Mouse (Mus musculus): ENCODE data around the gene Rimbp3. TPM values are rescaled to one million over a fixed set of nuclear protein-coding genes. Genes with fewer than 3 reads are reported as not detected.

The Rimbp3 gene
- total and polyA plus RNA-seq, 3 experiments = 0.35 to 0.62 TPM; not detected in 1

DNA sequence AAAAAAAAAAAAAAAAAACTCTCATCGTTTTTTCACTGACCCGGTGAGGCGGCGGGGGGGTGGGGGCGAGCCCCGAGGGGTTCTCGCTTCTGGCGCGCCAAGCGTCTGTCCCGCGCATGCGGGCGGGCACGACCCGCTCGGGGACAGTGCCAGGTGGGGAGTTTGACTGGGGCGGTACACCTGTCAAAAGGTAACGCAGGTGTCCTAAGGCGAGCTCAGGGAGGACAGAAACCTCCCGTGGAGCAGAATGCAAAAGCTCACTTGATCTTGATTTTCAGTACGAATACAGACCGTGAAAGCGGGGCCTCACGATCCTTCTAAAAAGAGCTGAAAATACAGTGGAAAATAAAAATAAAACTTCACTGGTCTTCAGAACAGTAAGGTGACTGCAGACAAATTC lies 13.8 kb downstream of the Rimbp3 start:
- H3K9ac ChIP-seq (ENCODE audit: control insufficient read depth, low read depth, low read length, poor library complexity, severe bottlenecking) = no peak overlapping the region
- DNase-seq (ENCODE audit: low read depth, low spot score) = peak; percentile 80
- no peak overlapping the region for H3K4me3 ChIP-seq (ENCODE audit: control insufficient read depth in 1 of 2, insufficient read depth in 1 of 2, low read depth in 2 of 2, low read length in 2 of 2)
- no peaks in the 10 kb centered on the region for H3K9me3 ChIP-seq (replicated peaks; ENCODE audit: insufficient read depth, low read length)
- H3K4me1 ChIP-seq (ENCODE audit: control insufficient read depth in 1 of 2, insufficient read depth in 2 of 2, low read length in 2 of 2) = peaks cover 4 to 13% of the 10 kb centered on the region in 2 experiments; a peak in 3 of 4 replicates
- peaks cover 0 to 8% of the 10 kb centered on the region in 2 experiments; a peak in 2 of 4 replicates for H3K36me3 ChIP-seq (ENCODE audit: control insufficient read depth in 1 of 2, insufficient read depth in 2 of 2, low read length in 2 of 2)
- no peaks in the 10 kb centered on the region for H3K27me3 ChIP-seq (ENCODE audit: control insufficient read depth in 1 of 2, insufficient read depth in 2 of 2, low read length in 2 of 2)
- H3K27ac ChIP-seq (ENCODE audit: control insufficient read depth, low read depth, low read length) = no peak overlapping the region
- TF ChIP-seq ZC3H11A (IDR thresholded peaks at IDR 0.05; ENCODE audit: low read depth, low read length) (no peak), MEF2A (IDR thresholded peaks at IDR 0.05; ENCODE audit: extremely low read depth, insufficient replicate concordance, low read depth, low read length, poor library complexity, severe bottlenecking) (no peak), MXI1 (IDR thresholded peaks at IDR 0.05; ENCODE audit: low read depth, low read length) (no peak), CHD2 (IDR thresholded peaks at IDR 0.05; ENCODE audit: low read length) (no peak), GATA1 (IDR thresholded peaks at IDR 0.05; ENCODE audit: low read depth, low read length) (no peak), MYB (IDR thresholded peaks at IDR 0.05; ENCODE audit: low read depth, low read length) (no peak), SMC3 (IDR thresholded peaks at IDR 0.05; ENCODE audit: low read depth, low read length) (no peak), E2F4 (IDR thresholded peaks at IDR 0.05; ENCODE audit: borderline replicate concordance, low read depth, low read length) (no peak), MAX (IDR thresholded peaks at IDR 0.05; ENCODE audit: low read length) (no peak), HCFC1 (IDR thresholded peaks at IDR 0.05; ENCODE audit: low read depth, low read length) (no peak), RAD21 (IDR thresholded peaks at IDR 0.05; ENCODE audit: low read depth, low read length) (no peak), ETS1 (IDR thresholded peaks at IDR 0.05; ENCODE audit: low read depth, low read length) (no peak), ZKSCAN1 (IDR thresholded peaks at IDR 0.05; ENCODE audit: low read depth, low read length) (no peak), POLR2AphosphoS2 (IDR thresholded peaks at IDR 0.05; ENCODE audit: low read length) (no peak), USF2 (IDR thresholded peaks at IDR 0.05; ENCODE audit: borderline replicate concordance in 1 of 2, insufficient read depth in 1 of 2, low read depth in 1 of 2, low read length in 2 of 2) (no peak), MAZ (IDR thresholded peaks at IDR 0.05; ENCODE audit: low read depth, low read length) (no peak), KAT2A (conservative IDR thresholded peaks at IDR 0.05; ENCODE audit: low read depth, low read length) (no peak), NRF1 (IDR thresholded peaks at IDR 0.05; ENCODE audit: insufficient read depth, low read depth, low read length, poor library complexity, severe bottlenecking) (no peak), BHLHE40 (IDR thresholded peaks at IDR 0.05; ENCODE audit: borderline replicate concordance, low read depth, low read length) (no peak)
- no peaks in the 10 kb centered on the region for H3K79me2 ChIP-seq (ENCODE audit: control insufficient read depth, insufficient read depth, low read length, poor library complexity)

DNA sequence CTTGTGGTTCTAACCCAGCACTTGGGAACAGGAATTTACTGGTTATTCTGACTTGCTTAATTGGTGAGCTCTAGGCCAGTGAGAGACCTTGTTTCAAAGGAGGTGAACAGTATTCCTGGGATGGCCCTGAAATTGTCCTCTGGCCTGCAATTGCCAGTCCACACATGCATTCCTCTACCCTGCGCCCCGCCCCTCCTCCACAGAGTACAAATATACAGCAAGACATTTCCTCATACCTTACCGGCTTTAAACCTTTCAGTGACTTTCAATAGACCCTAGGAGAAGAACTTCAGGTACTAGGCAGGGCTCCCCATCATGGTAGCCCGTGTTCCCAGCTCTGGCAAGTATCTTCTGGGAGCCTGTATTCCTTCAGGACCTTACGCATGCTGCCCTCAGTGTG lies 17.2 kb downstream of the Rimbp3 start:
- H3K4me3 ChIP-seq (ENCODE audit: control insufficient read depth in 1 of 2, insufficient read depth in 1 of 2, low read depth in 2 of 2, low read length in 2 of 2) = no peak overlapping the region
- TF ChIP-seq ETS1 (IDR thresholded peaks at IDR 0.05; ENCODE audit: low read depth, low read length) (no peak), MEF2A (IDR thresholded peaks at IDR 0.05; ENCODE audit: extremely low read depth, insufficient replicate concordance, low read depth, low read length, poor library complexity, severe bottlenecking) (no peak), ZKSCAN1 (IDR thresholded peaks at IDR 0.05; ENCODE audit: low read depth, low read length) (no peak), POLR2AphosphoS2 (IDR thresholded peaks at IDR 0.05; ENCODE audit: low read length) (no peak), POLR2A (IDR thresholded peaks at IDR 0.05; ENCODE audit: control insufficient read depth in 1 of 2, insufficient read depth in 1 of 2, low read depth in 1 of 2, low read length in 2 of 2, poor library complexity in 1 of 2) (no peak), MAFK (IDR thresholded peaks at IDR 0.05; ENCODE audit: borderline replicate concordance, low read depth, low read length) (no peak), UBTF (IDR thresholded peaks at IDR 0.05; ENCODE audit: borderline replicate concordance, insufficient read depth, low read depth, low read length) (no peak), MAX (IDR thresholded peaks at IDR 0.05; ENCODE audit: low read length) (no peak), CTCF (IDR thresholded peaks at IDR 0.05 in 2 of 3, conservative IDR thresholded peaks at IDR 0.05 in 1 of 3; ENCODE audit: control insufficient read depth in 1 of 3, insufficient read depth in 1 of 3, low read depth in 2 of 3, low read length in 3 of 3, poor library complexity in 1 of 3, severe bottlenecking in 1 of 3) (no peak), TCF12 (IDR thresholded peaks at IDR 0.05; ENCODE audit: low read depth, low read length) (no peak), BHLHE40 (IDR thresholded peaks at IDR 0.05; ENCODE audit: borderline replicate concordance, low read depth, low read length) (no peak), GATA1 (IDR thresholded peaks at IDR 0.05; ENCODE audit: low read depth, low read length) (no peak), ZC3H11A (IDR thresholded peaks at IDR 0.05; ENCODE audit: low read depth, low read length) (no peak), MXI1 (IDR thresholded peaks at IDR 0.05; ENCODE audit: low read depth, low read length) (no peak), ZMIZ1 (IDR thresholded peaks at IDR 0.05; ENCODE audit: low read depth, low read length) (no peak), MYC (IDR thresholded peaks at IDR 0.05; ENCODE audit: low read depth, low read length) (no peak), ELF1 (IDR thresholded peaks at IDR 0.05; ENCODE audit: low read depth, low read length) (no peak), MYB (IDR thresholded peaks at IDR 0.05; ENCODE audit: low read depth, low read length) (no peak)
- no peaks in the 10 kb centered on the region for H3K9me3 ChIP-seq (replicated peaks; ENCODE audit: insufficient read depth, low read length)
- H3K79me2 ChIP-seq (ENCODE audit: control insufficient read depth, insufficient read depth, low read length, poor library complexity) = no peaks in the 10 kb centered on the region
- no peak overlapping the region for H3K9ac ChIP-seq (ENCODE audit: control insufficient read depth, low read depth, low read length, poor library complexity, severe bottlenecking)
- peaks cover 4 to 13% of the 10 kb centered on the region in 2 experiments; a peak in 3 of 4 replicates for H3K4me1 ChIP-seq (ENCODE audit: control insufficient read depth in 1 of 2, insufficient read depth in 2 of 2, low read length in 2 of 2)
- no peak for DNase-seq (ENCODE audit: low read depth, low spot score)
- no peak overlapping the region for H3K27ac ChIP-seq (ENCODE audit: control insufficient read depth, low read depth, low read length)
- peaks cover 0 to 8% of the 10 kb centered on the region in 2 experiments; a peak in 2 of 4 replicates for H3K36me3 ChIP-seq (ENCODE audit: control insufficient read depth in 1 of 2, insufficient read depth in 2 of 2, low read length in 2 of 2)
- no peaks in the 10 kb centered on the region for H3K27me3 ChIP-seq (ENCODE audit: control insufficient read depth in 1 of 2, insufficient read depth in 2 of 2, low read length in 2 of 2)
